Mouse (Mus musculus) embryonic fibroblast, embryonic 13.5 days (primary cell): Measurements from ENCODE around the gene Palm3. TPM values are rescaled to one million over a fixed set of nuclear protein-coding genes. Genes with fewer than 3 reads are reported as not detected.

Experiments
- H3K27ac ChIP-seq: 2 replicates; pipeline ENCODE4 v1.5.1; 2012; ENCODE audit warnings: low read length, control low read depth, inconsistent platforms; ENCODE audit not compliant: insufficient read depth
- H3K4me1 ChIP-seq: 2 replicates; pipeline ENCODE4 v1.6.1; 2011; ENCODE audit warnings: low read length; ENCODE audit not compliant: control insufficient read depth, insufficient read depth
- H3K4me3 ChIP-seq: 2 replicates; pipeline ENCODE4 v1.5.1; 2011; ENCODE audit warnings: mild to moderate bottlenecking, control low read depth, low read length; ENCODE audit not compliant: insufficient read depth
- CTCF ChIP-seq: IDR thresholded peaks from 2 replicates; pipeline ENCODE4 v1.5.1; 2011; ENCODE audit warnings: mild to moderate bottlenecking, control low read depth, low read length, moderate library complexity, borderline replicate concordance; ENCODE audit not compliant: insufficient read depth
- POLR2A ChIP-seq: IDR thresholded peaks from 2 replicates; pipeline ENCODE4 v1.6.1; 2011; ENCODE audit warnings: low read depth, mild to moderate bottlenecking, control low read depth, low read length, moderate library complexity
- polyA plus RNA-seq: library from polyadenylated mRNA; stranded (reverse); fragments of >200 nt; gene quantifications from 2 replicates; pipeline ENCODE4 v1.2.4, GENCODE M21; 2011; ENCODE audit warnings: low read depth; ENCODE audit not compliant: missing spikeins, insufficient read length

Palm3 gene
- polyA plus RNA-seq, 1 experiment = 0.91 TPM

DNA sequence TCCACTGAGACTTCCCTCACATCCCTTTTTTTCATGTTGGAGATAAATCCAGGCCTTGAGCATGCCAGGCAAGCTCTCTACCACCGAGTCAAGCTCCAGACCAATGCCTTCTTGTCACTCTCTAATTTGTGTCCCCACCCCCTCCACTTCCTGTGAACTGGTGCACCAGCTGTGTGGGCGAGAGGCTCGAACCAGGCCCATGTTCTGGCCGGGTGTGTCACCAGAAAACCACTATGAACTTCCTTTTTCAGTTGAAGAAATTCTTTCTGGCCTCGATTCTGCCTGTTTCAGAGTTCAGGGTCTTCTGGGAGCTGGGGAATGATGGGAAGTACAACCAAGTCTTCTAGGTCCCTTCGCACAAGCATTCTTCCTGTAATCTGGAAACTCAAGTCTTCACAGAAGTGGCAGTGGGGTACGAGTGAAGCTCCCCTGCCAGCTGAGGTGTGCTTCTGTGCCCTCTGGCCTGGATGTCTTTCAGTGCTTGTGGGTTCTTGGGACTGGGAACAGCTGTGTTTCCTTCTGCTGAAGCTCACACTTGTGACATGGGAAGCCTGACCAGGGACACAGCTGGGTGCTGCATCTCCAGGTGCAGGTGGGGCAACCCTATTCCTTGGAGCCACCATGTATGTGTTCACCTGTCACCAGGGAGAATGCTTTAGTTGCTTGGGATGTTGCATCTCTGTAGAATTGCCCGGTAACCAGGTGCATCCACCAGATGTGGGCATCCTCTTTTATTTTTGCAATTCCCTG, 42.8 kb downstream of the Palm3 start:
- peaks cover 15% of the 10 kb centered on the region; the same call in 1 of the 2 replicates for H3K4me1 ChIP-seq
- H3K4me3 ChIP-seq = no peak overlapping the region
- peak overlapping the region; percentile 21; the same call in 1 of the 2 replicates for H3K27ac ChIP-seq
- TF ChIP-seq POLR2A = no peak
- TF ChIP-seq CTCF = no peak

DNA sequence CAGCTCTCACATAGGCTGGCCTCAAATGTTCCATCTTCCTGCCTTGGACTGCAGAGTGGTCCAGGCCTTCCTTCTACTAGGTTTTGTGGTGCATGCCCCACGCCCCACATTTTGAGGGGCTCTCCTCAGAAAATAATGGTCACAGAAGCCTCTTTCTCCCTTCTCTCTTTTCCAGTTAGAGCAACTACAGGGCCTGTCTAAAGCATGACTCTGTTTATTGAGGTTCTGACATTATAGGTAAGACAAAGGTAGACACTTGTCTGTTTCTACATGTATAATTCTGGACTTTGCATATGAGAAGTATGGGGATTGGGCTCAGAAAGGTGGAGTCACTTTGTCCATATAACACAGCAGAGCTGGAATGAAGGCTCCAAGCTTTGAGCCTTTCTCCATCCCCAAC, 43.8 kb downstream of the Palm3 start, which contains the start of gene Gm10643:
Gm10643 (minus strand) TSS at position 101 of the 400 bp plus-strand sequence.
- Histone ChIP-seq H3K4me1 (peaks cover 23% of the 10 kb centered on the region), H3K27ac (peak within 1 kb of the TSS; percentile 51), H3K4me3 (peak within 1 kb of the TSS; percentile 56)
- TF ChIP-seq CTCF (no peak), POLR2A (no peak)

DNA sequence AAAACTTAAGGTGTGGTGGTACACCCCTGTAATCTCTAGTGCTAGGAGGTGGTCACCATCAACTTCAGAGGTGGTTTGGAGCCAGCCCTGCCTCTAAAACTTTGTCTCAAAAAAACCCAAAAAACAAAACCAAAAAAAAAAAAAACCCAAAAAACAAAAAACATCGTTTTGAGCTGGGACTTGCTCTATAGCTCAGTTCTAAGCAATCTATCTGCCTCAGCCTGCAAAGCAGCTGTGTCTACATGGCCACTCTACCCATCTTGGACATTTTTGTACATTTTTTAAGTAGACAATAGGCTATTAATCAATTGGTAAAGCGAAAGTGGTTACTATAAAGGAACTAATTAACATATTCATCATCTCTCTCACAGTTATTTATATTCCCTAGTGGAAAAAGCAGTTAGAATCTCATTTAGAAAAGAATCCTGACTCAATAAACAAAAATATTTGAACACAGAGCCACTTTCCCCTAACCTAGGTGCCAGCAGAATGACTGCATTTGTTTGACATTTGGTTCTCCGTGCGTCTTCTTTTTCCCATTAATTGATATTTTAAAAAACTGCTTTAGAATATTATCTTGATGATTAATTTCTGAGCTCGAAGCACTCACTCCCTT, 44.3 kb downstream of the Palm3 start:
- Histone ChIP-seq H3K4me1 (peaks cover 24% of the 10 kb centered on the region), H3K4me3 (peak overlapping the region; percentile 56), H3K27ac (peak overlapping the region; percentile 51; the same call in 1 of the 2 replicates)
- TF ChIP-seq CTCF (no peak), POLR2A (no peak)

DNA sequence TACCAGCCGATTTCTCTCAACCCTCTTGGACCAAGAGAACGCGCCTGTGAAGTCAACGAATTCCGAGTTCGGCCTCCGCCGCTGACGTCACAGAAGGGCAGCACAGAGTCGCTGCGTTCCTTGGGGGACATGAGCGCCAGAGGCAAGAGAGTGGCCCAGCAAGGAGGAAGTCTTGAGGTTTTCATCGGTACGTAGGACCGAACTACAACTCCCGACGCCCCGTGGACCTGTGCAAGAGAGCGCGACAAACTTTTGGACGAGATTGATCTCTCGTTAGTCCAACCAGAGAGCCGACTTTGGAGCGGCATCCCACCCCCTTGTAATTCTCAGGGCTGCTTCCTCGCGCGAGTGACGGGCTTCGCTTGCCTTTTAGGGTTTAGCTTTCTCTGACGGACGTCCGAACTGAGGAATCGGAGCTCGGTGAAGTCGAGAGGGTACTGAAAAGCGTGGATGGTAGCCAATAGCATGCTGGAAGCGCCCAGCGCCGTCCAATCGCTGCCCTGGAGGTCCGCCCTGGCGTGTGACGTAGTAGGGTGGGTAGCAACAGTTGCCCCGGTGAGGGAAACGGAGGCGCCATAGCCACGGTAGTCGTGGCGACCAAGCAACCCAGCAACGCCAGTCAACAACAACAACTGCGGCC, 45.1 kb downstream of the Palm3 start, which contains the start of gene Rfx1:
Rfx1 (plus strand) TSS at position 544 of the 640 bp plus-strand sequence.
- Histone ChIP-seq H3K4me3 (peak within 1 kb of the TSS; percentile 56), H3K27ac (peak within 1 kb of the TSS; percentile 51), H3K4me1 (peaks cover 24% of the 10 kb centered on the region)
- TF ChIP-seq POLR2A = peak; percentile 90
- TF ChIP-seq CTCF = no peak

DNA sequence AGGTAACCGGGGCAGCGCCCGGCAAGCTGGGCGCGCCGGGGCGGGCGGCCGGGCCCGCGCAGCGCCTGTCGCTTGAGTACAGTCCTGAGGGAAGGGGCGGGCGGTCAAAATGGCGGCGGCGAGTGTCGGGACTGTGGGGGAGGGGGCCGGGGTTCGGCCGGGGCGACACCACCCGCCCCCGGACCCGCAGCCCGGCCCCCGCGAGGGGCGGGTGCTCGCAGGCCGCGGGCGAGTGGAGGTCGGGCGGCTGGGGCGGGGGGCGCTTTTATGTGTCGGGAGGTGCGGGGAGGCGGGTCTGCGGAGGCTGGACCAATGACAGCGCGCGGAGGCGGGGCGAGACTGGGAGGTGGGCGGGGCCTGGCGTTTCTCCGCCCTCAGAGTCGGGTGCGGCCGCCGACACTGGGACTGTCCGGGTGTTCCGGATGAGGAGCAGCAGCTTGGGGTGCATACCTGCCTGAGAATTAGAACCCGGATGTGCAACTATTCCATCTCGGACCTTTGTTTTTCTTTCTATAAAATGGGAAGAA, 45.8 kb downstream of the Palm3 start:
- Histone ChIP-seq H3K4me3 (peak overlapping the region; percentile 48), H3K4me1 (peaks cover 24% of the 10 kb centered on the region), H3K27ac (no peak overlapping the region)
- TF ChIP-seq POLR2A = peak; percentile 87
- no peak for TF ChIP-seq CTCF

DNA sequence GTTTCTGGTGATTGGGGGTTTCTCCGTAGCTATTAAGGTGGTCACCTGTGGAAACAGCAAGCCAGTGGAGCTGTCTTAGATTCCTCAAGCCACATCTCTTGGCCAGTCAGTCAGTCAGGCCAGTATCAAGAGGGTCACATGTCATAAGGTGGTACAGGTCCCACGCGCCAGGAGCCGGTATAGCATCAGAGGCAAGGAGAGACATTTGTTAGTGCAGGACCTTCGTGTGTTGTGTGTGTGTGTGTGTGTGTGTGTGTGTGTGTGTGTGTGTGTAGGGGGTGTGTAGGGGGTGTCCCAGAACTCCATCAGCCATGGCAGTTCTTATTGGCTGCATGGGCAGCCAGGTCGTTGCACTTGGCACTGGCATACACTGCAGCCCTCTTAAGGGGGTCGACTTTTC, 46.6 kb downstream of the Palm3 start:
- TF ChIP-seq POLR2A (no peak), CTCF (no peak)
- Histone ChIP-seq H3K4me3 (peak overlapping the region; percentile 48), H3K27ac (no peak overlapping the region), H3K4me1 (peaks cover 24% of the 10 kb centered on the region)

GRCm38 (mm10) chr8:84068316-84069035, 47.2 kb downstream of the Palm3 start:
- H3K4me3 ChIP-seq = no peak overlapping the region
- TF ChIP-seq CTCF (no peak), POLR2A (no peak)
- no peak overlapping the region for H3K27ac ChIP-seq
- H3K4me1 ChIP-seq = peaks cover 24% of the 10 kb centered on the region

DNA sequence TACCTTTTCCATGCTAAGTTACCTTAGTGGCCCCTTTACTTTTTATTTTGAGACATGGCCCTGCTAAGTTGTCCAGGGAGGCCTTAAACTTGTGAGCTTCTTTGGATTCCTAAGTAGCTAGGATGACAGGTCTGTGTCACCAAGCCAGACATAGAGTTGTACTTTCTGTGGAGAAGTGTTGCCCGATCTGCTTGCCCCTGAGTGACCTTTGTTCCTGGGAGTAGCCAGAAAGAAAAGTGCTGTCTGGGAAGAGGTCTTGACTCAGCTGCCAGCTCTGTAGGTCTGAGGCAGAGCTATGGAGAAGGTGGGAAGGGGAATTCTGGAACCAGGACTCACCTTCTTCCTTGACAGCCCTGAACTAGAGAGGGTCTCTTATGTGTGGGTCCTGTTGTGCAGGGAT, 47.9 kb downstream of the Palm3 start:
- no peak for TF ChIP-seq POLR2A
- no peak for TF ChIP-seq CTCF
- Histone ChIP-seq H3K4me3 (no peak overlapping the region), H3K4me1 (peaks cover 17% of the 10 kb centered on the region), H3K27ac (no peak overlapping the region)

GRCm38 (mm10) chr8:84069750-84070149, 48.5 kb downstream of the Palm3 start:
- Histone ChIP-seq H3K27ac (no peak overlapping the region), H3K4me1 (peaks cover 15% of the 10 kb centered on the region)
- TF ChIP-seq POLR2A (no peak), CTCF (no peak)

More at GRCm38 (mm10) chr8:84069750-84070149, 48.5 kb downstream of the Palm3 start:
- no peak overlapping the region for H3K4me3 ChIP-seq
